Mouse (Mus musculus): ENCODE measurements around the gene Fam171a2. TPM values are rescaled to one million over a fixed set of nuclear protein-coding genes. Genes with fewer than 3 reads are reported as not detected.

The Fam171a2 gene
- 5.4 and 5.9 TPM in 2 replicates for polyA plus RNA-seq (2012; rRNA removed)

GRCm38 (mm10) chr11:102447497-102447896 is at the start of gene Fam171a2:
Gene Fam171a2, minus strand, starts transcription at chr11:102447682.
- under 1% methylated on average over 40 of the region's 40 CpGs for WGBS
- Histone ChIP-seq H3K27ac (ENCODE audit: insufficient read depth, low read depth, low read length) (no peak within 1 kb of the TSS), H3K4me3 (ENCODE audit: low read depth, low read length) (peak within 1 kb of the TSS; percentile 61), H3K4me1 (ENCODE audit: control insufficient read depth, insufficient read depth, insufficient read length, low read length) (peaks cover 8% of the 10 kb centered on the region), H3K36me3 (ENCODE audit: control insufficient read depth, insufficient read depth, low read length) (no peaks in the 10 kb centered on the region), H3K27me3 (ENCODE audit: control insufficient read depth, insufficient read depth, low read length) (peaks cover 35% of the 10 kb centered on the region)
- TF ChIP-seq POLR2A (IDR thresholded peaks at IDR 0.05; ENCODE audit: low read depth, low read length) (no peak), CTCF (IDR thresholded peaks at IDR 0.05; ENCODE audit: extremely low read depth, insufficient read length, insufficient replicate concordance, low read depth, low read length) (peak; percentile 67)

GRCm38 (mm10) chr11:102496732-102497131 is 49.2 kb upstream of the Fam171a2 start:
- no peak for TF ChIP-seq POLR2A (IDR thresholded peaks at IDR 0.05; ENCODE audit: low read depth, low read length)
- TF ChIP-seq CTCF (IDR thresholded peaks at IDR 0.05; ENCODE audit: extremely low read depth, insufficient read length, insufficient replicate concordance, low read depth, low read length) = no peak
- 61% methylated on average over 2 of the region's 2 CpGs for WGBS
- Histone ChIP-seq H3K27me3 (ENCODE audit: control insufficient read depth, insufficient read depth, low read length) (no peaks in the 10 kb centered on the region), H3K27ac (ENCODE audit: insufficient read depth, low read depth, low read length) (no peak overlapping the region), H3K4me1 (ENCODE audit: control insufficient read depth, insufficient read depth, insufficient read length, low read length) (no peaks in the 10 kb centered on the region), H3K36me3 (ENCODE audit: control insufficient read depth, insufficient read depth, low read length) (peaks cover 38% of the 10 kb centered on the region), H3K4me3 (ENCODE audit: low read depth, low read length) (no peak overlapping the region)

- 83% methylated on average over 2 of the region's 2 CpGs for WGBS
- H3K27ac ChIP-seq (ENCODE audit: insufficient read depth, low read depth, low read length) = no peak overlapping the region
- H3K4me1 ChIP-seq (ENCODE audit: control insufficient read depth, insufficient read depth, insufficient read length, low read length) = no peaks in the 10 kb centered on the region
- no peak for TF ChIP-seq POLR2A (IDR thresholded peaks at IDR 0.05; ENCODE audit: low read depth, low read length)
- TF ChIP-seq CTCF (IDR thresholded peaks at IDR 0.05; ENCODE audit: extremely low read depth, insufficient read length, insufficient replicate concordance, low read depth, low read length) = no peak
- no peak overlapping the region for H3K4me3 ChIP-seq (ENCODE audit: low read depth, low read length)
- H3K36me3 ChIP-seq (ENCODE audit: control insufficient read depth, insufficient read depth, low read length) = peaks cover 37% of the 10 kb centered on the region
- H3K27me3 ChIP-seq (ENCODE audit: control insufficient read depth, insufficient read depth, low read length) = no peaks in the 10 kb centered on the region
These were observed 48.7 kb upstream of the Fam171a2 start for GRCm38 (mm10) chr11:102496206-102496605.

- no peaks in the 10 kb centered on the region for H3K27me3 ChIP-seq (ENCODE audit: control insufficient read depth, insufficient read depth, low read length)
- peaks cover 34% of the 10 kb centered on the region for H3K36me3 ChIP-seq (ENCODE audit: control insufficient read depth, insufficient read depth, low read length)
- TF ChIP-seq CTCF (IDR thresholded peaks at IDR 0.05; ENCODE audit: extremely low read depth, insufficient read length, insufficient replicate concordance, low read depth, low read length) = no peak
- no peak for TF ChIP-seq POLR2A (IDR thresholded peaks at IDR 0.05; ENCODE audit: low read depth, low read length)
- no peak overlapping the region for H3K4me3 ChIP-seq (ENCODE audit: low read depth, low read length)
- no peaks in the 10 kb centered on the region for H3K4me1 ChIP-seq (ENCODE audit: control insufficient read depth, insufficient read depth, insufficient read length, low read length)
- H3K27ac ChIP-seq (ENCODE audit: insufficient read depth, low read depth, low read length) = no peak overlapping the region
- WGBS = 78% methylated on average over 5 of the region's 5 CpGs
These were observed 48.3 kb upstream of the Fam171a2 start for GRCm38 (mm10) chr11:102495742-102496141.

GRCm38 (mm10) chr11:102495114-102495513 is 47.6 kb upstream of the Fam171a2 start:
- no peaks in the 10 kb centered on the region for H3K27me3 ChIP-seq (ENCODE audit: control insufficient read depth, insufficient read depth, low read length)
- H3K36me3 ChIP-seq (ENCODE audit: control insufficient read depth, insufficient read depth, low read length) = peaks cover 30% of the 10 kb centered on the region
- no peak overlapping the region for H3K27ac ChIP-seq (ENCODE audit: insufficient read depth, low read depth, low read length)
- H3K4me1 ChIP-seq (ENCODE audit: control insufficient read depth, insufficient read depth, insufficient read length, low read length) = no peaks in the 10 kb centered on the region
- 96% methylated on average over 6 of the region's 6 CpGs for WGBS
- TF ChIP-seq CTCF (IDR thresholded peaks at IDR 0.05; ENCODE audit: extremely low read depth, insufficient read length, insufficient replicate concordance, low read depth, low read length) = no peak
- no peak for TF ChIP-seq POLR2A (IDR thresholded peaks at IDR 0.05; ENCODE audit: low read depth, low read length)
- H3K4me3 ChIP-seq (ENCODE audit: low read depth, low read length) = no peak overlapping the region

GRCm38 (mm10) chr11:102494063-102494650 is 46.7 kb upstream of the Fam171a2 start:
- H3K4me3 ChIP-seq (ENCODE audit: low read depth, low read length) = no peak overlapping the region
- no peaks in the 10 kb centered on the region for H3K4me1 ChIP-seq (ENCODE audit: control insufficient read depth, insufficient read depth, insufficient read length, low read length)
- TF ChIP-seq POLR2A (IDR thresholded peaks at IDR 0.05; ENCODE audit: low read depth, low read length) (no peak), CTCF (IDR thresholded peaks at IDR 0.05; ENCODE audit: extremely low read depth, insufficient read length, insufficient replicate concordance, low read depth, low read length) (no peak)
- no peaks in the 10 kb centered on the region for H3K27me3 ChIP-seq (ENCODE audit: control insufficient read depth, insufficient read depth, low read length)
- H3K27ac ChIP-seq (ENCODE audit: insufficient read depth, low read depth, low read length) = no peak overlapping the region
- 87% methylated on average over 7 of the region's 7 CpGs for WGBS
- peaks cover 24% of the 10 kb centered on the region for H3K36me3 ChIP-seq (ENCODE audit: control insufficient read depth, insufficient read depth, low read length)

GRCm38 (mm10) chr11:102493241-102493640 is 45.8 kb upstream of the Fam171a2 start:
- 88% methylated on average over 2 of the region's 2 CpGs for WGBS
- H3K27me3 ChIP-seq (ENCODE audit: control insufficient read depth, insufficient read depth, low read length) = no peaks in the 10 kb centered on the region
- H3K36me3 ChIP-seq (ENCODE audit: control insufficient read depth, insufficient read depth, low read length) = peaks cover 18% of the 10 kb centered on the region
- TF ChIP-seq POLR2A (IDR thresholded peaks at IDR 0.05; ENCODE audit: low read depth, low read length) = no peak
- H3K4me1 ChIP-seq (ENCODE audit: control insufficient read depth, insufficient read depth, insufficient read length, low read length) = no peaks in the 10 kb centered on the region
- no peak overlapping the region for H3K4me3 ChIP-seq (ENCODE audit: low read depth, low read length)
- no peak overlapping the region for H3K27ac ChIP-seq (ENCODE audit: insufficient read depth, low read depth, low read length)

Data from small intestine, adult 2 months (tissue).